Mouse (Mus musculus): ENCODE measurements around the gene Enkd1.

Enkd1 gene

GRCm38 (mm10) chr8:105694051-105694799 is 13.8 kb downstream of the Enkd1 start:
- POLR2A ChIA-PET: interaction anchor here in 3 of 4 experiments (0.5 to 2.9 kb wide), 14 partner anchors 10 to 133 kb away, joined by 3 to 10 read pairs (median 3); partner anchors contain the start of genes Ranbp10 (in 2 of the 3), 4933405L10Rik (in 1 of the 3), Agrp (in 1 of the 3) and Ctcf (in 1 of the 3)
- CTCF ChIA-PET: interaction anchor here in 3 of 4 experiments (0.5 to 1.9 kb wide), 8 partner anchors 20 to 220 kb away, joined by 3 to 6 read pairs (median 3); partner anchors contain the start of genes Agrp (in 1 of the 3), Ctcf (in 1 of the 3) and Ripor1 (in 1 of the 3)

GRCm38 (mm10) chr8:105693648-105694047 is 14.4 kb downstream of the Enkd1 start:
- ChIA-PET POLR2A (interaction anchor here in 3 of 4 experiments (0.5 to 2.9 kb wide), 18 partner anchors 10 to 271 kb away, joined by 3 to 10 read pairs (median 3); partner anchors contain the start of genes Ranbp10 (in 2 of the 3), Agrp (in 1 of the 3) and Ctcf (in 1 of the 3)), CTCF (interaction anchor here (0.6 to 1.9 kb wide), 9 partner anchors 20 to 97 kb away, joined by 3 to 9 read pairs (median 3); partner anchors contain the start of genes Agrp (in 1 of the 4), Ctcf (in 1 of the 4) and Ripor1 (in 1 of the 4))

DNA sequence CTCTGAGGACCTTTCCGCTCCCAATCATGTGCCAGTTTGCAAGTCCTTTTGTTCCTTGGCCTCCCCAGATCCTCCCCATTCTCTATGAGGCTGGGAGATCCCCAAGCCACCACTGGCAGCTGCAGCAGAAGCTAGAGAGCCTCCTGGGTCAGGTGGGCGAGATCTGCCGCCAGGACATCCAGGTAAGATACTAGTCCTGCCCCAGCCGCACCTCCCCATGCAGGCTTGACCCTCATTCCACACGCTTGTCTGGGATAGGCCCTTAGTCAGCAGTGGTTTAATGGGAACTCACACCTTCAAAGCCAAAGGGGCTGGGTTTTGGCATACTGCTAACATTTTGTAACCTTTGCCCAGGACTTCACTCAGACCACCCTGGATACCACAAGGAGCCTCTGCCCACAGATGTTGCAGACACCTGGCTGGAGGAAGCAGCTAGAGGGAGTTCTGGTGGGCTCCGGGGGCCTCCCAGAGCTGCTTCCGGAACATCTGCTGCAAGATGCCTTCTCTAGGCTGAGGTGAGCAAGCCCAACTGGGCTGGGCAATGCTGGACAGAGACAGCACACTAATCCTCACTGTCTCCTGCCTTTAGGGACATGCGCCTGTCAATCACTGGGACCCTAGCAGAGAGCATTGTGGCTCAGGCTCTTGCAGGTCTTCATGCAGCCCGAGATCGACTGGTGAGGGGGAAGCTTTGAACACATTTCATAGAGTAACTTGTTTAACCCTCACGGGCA is 15.4 kb downstream of the Enkd1 start:
- ChIA-PET CTCF (interaction anchor here in 3 of 4 experiments (1.1 to 1.9 kb wide), 3 partner anchors 56 to 96 kb away, joined by 3 to 6 read pairs (median 4); partner anchors contain the start of genes Agrp (in 1 of the 3) and Ctcf (in 1 of the 3)), POLR2A (interaction anchor here (0.5 to 2.9 kb wide), 14 partner anchors 8 to 172 kb away, joined by 3 to 10 read pairs (median 3); partner anchors contain the start of genes Acd (in 1 of the 4), Agrp (in 1 of the 4), Ctcf (in 1 of the 4) and Pard6a (in 1 of the 4))

DNA sequence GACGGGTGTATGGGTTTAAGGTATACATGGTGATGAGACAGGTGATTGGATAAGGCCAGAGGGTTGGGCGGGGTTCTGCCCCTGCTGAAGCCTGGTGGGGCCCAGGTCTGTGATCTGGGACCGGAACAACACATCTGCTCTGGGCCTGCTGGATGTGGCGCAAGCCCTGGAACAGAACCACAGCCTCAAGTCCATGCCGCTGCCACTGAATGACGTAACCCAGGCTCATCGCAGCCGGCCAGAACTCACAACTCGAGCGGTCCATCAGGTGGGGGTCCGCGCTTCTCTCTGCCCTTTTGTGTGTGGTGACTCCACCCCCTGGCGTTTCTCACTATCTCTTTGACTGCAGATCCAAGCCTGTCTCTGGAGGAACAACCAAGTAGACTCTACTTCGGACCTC is 17.0 kb downstream of the Enkd1 start:
- ChIA-PET POLR2A (no interaction called here), CTCF (interaction anchor here in 2 of 4 experiments (0.5 to 1.0 kb wide), 2 partner anchors 30 to 175 kb away, joined by 3 read pairs; no protein-coding TSS in a partner anchor)

DNA sequence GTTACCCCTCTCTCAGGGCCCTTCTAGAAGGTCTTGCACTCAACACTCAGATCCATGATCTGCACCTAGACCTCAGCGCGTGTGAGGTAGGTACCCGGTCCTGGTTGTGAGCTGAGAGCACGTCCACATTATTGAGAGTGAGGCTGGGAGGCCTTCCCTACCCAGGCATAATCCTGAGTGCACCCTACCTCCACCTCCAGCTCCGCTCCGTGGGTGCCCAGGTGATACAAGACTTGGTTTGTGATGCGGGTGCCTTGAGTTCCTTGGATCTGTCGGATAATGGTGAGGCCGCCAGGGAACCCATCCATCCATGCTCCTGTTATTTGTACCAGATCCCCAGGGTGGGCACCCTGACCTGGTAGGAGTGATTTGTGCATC is 18.0 kb downstream of the Enkd1 start:
- CTCF ChIA-PET: interaction anchor here in 1 of 4 experiments (1.9 kb wide), 1 partner anchor 28 kb away, joined by 6 read pairs; no protein-coding TSS in a partner anchor
- POLR2A ChIA-PET: interaction anchor here in 2 of 4 experiments (1.0 to 4.9 kb wide), 9 partner anchors 9 to 68 kb away, joined by 3 to 58 read pairs (median 6); partner anchors contain the start of genes Acd (in 2 of the 2), Pard6a (in 2 of the 2), Agrp (in 1 of the 2) and Ctcf (in 1 of the 2)

- ChIA-PET CTCF (interaction anchor here in 2 of 4 experiments (0.6 to 1.9 kb wide), 4 partner anchors 25 to 112 kb away, joined by 4 to 6 read pairs (median 6); no protein-coding TSS in a partner anchor), POLR2A (interaction anchor here in 3 of 4 experiments (0.5 to 4.9 kb wide), 21 partner anchors 9 to 205 kb away, joined by 3 to 58 read pairs (median 4); partner anchors contain the start of genes Acd (in 2 of the 3), Pard6a (in 2 of the 3), Agrp (in 1 of the 3) and Atp6v0d1 (in 1 of the 3))
Measured at GRCm38 (mm10) chr8:105689256-105689982, 18.6 kb downstream of the Enkd1 start.

DNA sequence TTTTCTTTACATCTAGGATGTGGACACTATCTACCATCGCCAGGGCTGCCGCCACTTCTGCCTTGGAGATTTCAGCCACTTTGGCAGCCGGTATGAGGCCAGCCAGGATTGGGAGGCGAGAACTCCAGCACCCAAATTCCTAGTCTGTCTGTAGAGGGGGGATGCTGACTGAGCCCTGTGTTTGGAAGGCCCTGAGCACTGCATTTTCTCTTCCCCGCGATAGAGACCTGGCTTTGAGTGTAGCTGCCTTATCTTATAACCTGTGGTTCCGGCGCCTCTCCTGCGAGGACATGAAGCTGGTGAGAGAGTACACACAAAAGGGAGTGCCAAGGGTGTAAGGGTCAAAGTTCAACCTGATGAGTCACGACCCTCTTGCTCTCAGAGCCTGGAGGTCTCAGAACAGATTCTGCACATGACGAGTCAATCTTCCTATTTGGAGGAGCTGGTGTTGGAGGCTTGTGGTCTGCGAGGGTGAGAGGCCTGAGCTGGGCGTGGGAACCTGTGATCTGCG is 19.7 kb downstream of the Enkd1 start:
- ChIA-PET CTCF (interaction anchor here (0.5 to 2.8 kb wide), 12 partner anchors 16 to 833 kb away, joined by 3 to 11 read pairs (median 3); no protein-coding TSS in a partner anchor), POLR2A (interaction anchor here (0.6 to 4.9 kb wide), 47 partner anchors 9 to 451 kb away, joined by 3 to 58 read pairs (median 4); partner anchors contain the start of genes Acd (in 2 of the 4), Ctcf (in 2 of the 4), Pard6a (in 2 of the 4) and Pskh1 (in 2 of the 4))

DNA sequence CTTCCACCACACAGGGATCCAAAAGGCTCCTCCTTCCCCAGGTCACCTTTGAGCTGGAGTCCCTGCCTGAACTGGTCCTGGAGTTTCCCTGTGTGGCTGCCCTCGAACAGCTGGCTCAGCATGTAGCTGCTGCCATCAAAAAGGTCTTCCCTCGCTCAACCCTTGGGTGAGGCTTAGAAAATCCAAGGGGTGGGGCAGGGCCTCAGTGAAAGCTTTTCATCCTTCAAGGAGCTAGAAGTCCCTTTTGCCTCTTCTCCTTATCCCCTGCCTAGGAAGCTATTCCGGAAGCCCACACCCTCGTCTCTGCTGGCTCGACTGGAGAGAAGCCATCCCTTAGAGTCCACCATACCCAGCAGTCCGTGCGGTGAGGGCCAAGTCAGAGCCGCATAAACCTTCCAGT is 20.5 kb downstream of the Enkd1 start:
- ChIA-PET POLR2A (interaction anchor here in 3 of 4 experiments (0.6 to 4.9 kb wide), 46 partner anchors 9 to 433 kb away, joined by 3 to 58 read pairs (median 4); partner anchors contain the start of genes Acd (in 3 of the 3), Pard6a (in 3 of the 3), Agrp (in 2 of the 3) and Ctcf (in 2 of the 3)), CTCF (interaction anchor here (0.5 to 4.1 kb wide), 21 partner anchors 17 to 833 kb away, joined by 3 to 20 read pairs (median 3); partner anchors contain the start of gene Nrn1l (in 1 of the 4))

DNA sequence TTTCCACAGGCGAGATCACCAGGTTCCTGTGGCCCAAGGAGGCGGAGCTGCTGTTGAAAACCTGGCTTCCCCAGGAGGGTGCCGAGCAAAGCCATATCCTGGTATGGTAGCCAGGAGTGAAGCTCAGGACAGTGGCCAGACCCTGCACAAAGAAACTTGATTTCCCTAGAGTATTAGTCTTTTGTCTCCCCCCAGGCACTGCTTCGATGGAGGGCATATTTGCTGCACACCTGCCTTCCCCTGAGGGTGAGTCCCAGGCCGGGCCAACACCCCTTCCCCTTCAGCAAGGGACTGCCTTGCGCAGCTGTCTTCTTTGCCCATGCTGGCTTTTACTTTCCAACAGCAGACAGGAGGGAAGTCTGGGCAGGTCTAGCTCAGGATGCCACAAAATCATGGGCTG is 21.5 kb downstream of the Enkd1 start:
- ChIA-PET CTCF (interaction anchor here (0.5 to 4.1 kb wide), 17 partner anchors 14 to 259 kb away, joined by 3 to 20 read pairs (median 3); partner anchors contain the start of genes Atp6v0d1 (in 1 of the 4), Nrn1l (in 1 of the 4) and Ripor1 (in 1 of the 4)), POLR2A (interaction anchor here in 3 of 4 experiments (0.5 to 4.9 kb wide), 36 partner anchors 11 to 610 kb away, joined by 3 to 58 read pairs (median 4); partner anchors contain the start of genes Acd (in 3 of the 3), Agrp (in 3 of the 3), Pard6a (in 3 of the 3) and Ctcf (in 2 of the 3))

GRCm38 (mm10) chr8:105685796-105686308 is 22.2 kb downstream of the Enkd1 start, which contains the start of gene Carmil2:
Carmil2 (plus strand) TSS chr8:105686274.
- ChIA-PET POLR2A (interaction anchor here in 3 of 4 experiments (0.6 to 4.9 kb wide), 22 partner anchors 13 to 208 kb away, joined by 3 to 58 read pairs (median 5); partner anchors contain the start of genes Acd (in 3 of the 3), Pard6a (in 3 of the 3), Agrp (in 2 of the 3) and Ctcf (in 2 of the 3)), CTCF (interaction anchor here in 3 of 4 experiments (0.9 to 4.1 kb wide), 8 partner anchors 31 to 152 kb away, joined by 3 to 20 read pairs (median 4); partner anchors contain the start of gene Ripor1 (in 1 of the 3))

DNA sequence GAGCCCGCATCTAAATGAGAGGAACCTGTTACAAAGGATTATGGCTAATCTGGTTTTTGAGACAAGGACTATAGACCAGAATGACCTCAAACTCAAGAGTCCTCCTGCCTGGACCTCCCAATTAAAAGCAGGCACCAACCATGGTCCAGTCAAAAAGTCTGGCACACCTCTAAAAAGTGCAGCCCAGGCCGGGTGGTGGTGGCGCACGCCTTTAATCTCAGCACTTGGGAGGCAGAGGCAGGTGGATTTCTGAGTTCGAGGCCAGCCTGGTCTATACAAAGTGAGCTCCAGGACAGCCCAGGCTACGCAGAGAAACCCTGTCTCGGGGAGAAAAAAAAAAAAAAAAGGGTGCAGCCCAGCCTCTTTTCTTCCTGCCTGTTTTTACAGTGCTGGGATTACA is 22.7 kb downstream of the Enkd1 start:
- CTCF ChIA-PET: interaction anchor here (0.6 to 4.1 kb wide), 8 partner anchors 18 to 1768 kb away, joined by 3 to 20 read pairs (median 4); partner anchors contain the start of gene Ripor1 (in 1 of the 4)
- POLR2A ChIA-PET: interaction anchor here in 3 of 4 experiments (0.7 to 4.2 kb wide), 6 partner anchors 15 to 89 kb away, joined by 3 to 45 read pairs (median 4); partner anchors contain the start of genes Acd (in 1 of the 3) and Pard6a (in 1 of the 3)

DNA sequence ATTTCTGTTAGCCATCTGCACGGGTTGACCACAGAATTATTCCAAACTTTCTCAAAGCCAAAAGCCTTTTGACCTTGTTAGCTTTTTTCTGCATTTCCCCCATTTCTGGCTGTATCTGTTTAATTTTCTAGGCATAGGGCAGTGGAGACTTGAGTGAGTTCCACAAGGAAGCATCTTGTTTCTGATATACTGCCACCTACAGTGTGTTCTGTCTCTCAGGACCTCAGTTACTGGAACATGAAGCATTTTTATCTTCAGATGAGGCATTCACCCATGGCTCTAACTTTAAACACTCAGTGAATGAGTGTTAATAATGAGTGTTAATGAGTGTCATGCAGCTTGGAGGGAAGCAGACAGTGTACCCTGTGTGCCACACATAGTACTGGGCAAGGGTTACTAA is 30.1 kb downstream of the Enkd1 start:
- ChIA-PET CTCF (interaction anchor here in 1 of 4 experiments (0.6 kb wide), 1 partner anchor 20 kb away, joined by 3 read pairs; no protein-coding TSS in a partner anchor), POLR2A (interaction anchor here in 2 of 4 experiments (0.8 to 2.6 kb wide), 5 partner anchors 10 to 17 kb away, joined by 3 to 13 read pairs (median 4); no protein-coding TSS in a partner anchor)

GRCm38 (mm10) chr8:105661167-105661566 is 46.8 kb downstream of the Enkd1 start:
- ChIA-PET CTCF (interaction anchor here (0.6 to 1.5 kb wide), 37 partner anchors 8 to 1021 kb away, joined by 3 to 11 read pairs (median 5); partner anchors contain the start of genes Agrp (in 2 of the 4), Ctcf (in 2 of the 4), Acd (in 1 of the 4) and Pard6a (in 1 of the 4)), POLR2A (interaction anchor here in 3 of 4 experiments (0.6 to 19.4 kb wide), 23 partner anchors 9 to 283 kb away, joined by 3 to 236 read pairs (median 5); partner anchors contain the start of genes Agrp (in 2 of the 3), Ctcf (in 2 of the 3), Acd (in 1 of the 3) and Pard6a (in 1 of the 3))

GRCm38 (mm10) chr8:105657641-105658040 is 50.4 kb downstream of the Enkd1 start:
- ChIA-PET CTCF (interaction anchor here in 3 of 4 experiments (0.5 to 1.6 kb wide), 5 partner anchors 20 to 642 kb away, joined by 3 to 6 read pairs (median 3); partner anchors contain the start of genes Agrp (in 1 of the 3) and Ctcf (in 1 of the 3)), POLR2A (interaction anchor here in 3 of 4 experiments (0.7 to 19.4 kb wide), 8 partner anchors 8 to 1375 kb away, joined by 3 to 236 read pairs (median 4); partner anchors contain the start of genes Agrp (in 1 of the 3) and Ctcf (in 1 of the 3))

Data from embryonic stem cell, embryonic (primary cell).